Mouse (Mus musculus) retina, adult 2 months (tissue): ENCODE measurements at regions not wholly inside any gene's neighbourhood (a gene's known extent, or its start where the extent isn't known, plus 50 kb on each side); places are given as distances from the start of the nearest gene placed in this dataset.

ENCODE experiments used
- DNase-seq: peaks from one replicate; pipeline ENCODE4 v3.0.0-alpha.2; 2012; ENCODE audit warnings: low read depth, low spot score

- no peak for DNase-seq
Measured at GRCm38 (mm10) chr1:90454263-90454662, 148.5 kb upstream of the Cops8 start.

DNA sequence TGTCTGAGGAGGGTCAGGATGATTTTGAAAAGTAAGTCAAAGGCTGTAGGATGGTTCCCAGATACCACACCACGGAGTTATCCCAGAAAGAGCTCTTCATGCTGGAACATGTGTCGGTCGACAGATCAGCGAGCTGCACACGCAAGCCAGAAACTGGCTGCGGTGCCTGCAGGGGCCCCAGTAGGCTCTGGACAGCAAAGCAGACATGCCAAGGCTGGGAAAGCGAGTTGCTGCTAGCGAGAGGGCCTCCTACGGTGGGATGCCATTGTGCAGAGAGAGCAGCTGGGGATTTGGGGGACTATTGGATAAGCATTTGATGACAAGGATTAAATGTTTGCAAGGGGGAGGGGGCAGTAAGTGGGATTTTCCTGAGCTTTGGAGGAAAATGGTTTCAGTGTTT lies 145.4 kb upstream of the Cops8 start:
- no peak for DNase-seq

DNA sequence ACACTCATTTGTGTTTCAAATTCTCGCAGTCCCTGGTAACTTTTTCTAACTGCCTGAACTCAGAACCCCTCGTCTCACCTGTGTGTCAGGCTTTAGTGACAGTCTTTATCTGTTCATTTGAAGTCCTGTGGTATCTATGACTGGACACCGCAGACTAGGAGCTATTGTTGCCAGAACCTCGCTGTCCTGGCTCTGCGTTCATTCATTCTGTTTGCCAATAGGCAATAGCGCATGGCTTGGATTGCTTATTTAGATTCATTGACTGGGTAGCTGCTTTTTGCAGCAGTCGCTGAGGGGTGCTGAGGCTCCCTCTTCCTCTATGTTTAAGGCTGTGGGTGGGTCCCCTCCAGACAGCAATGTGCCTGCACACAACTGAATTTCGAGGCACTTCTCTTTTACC lies 144.6 kb upstream of the Cops8 start:
- DNase-seq, result no peak

GRCm38 (mm10) chr1:90461699-90462098 lies 141.1 kb upstream of the Cops8 start:
- no peak for DNase-seq

- DNase-seq, result no peak
Measured at GRCm38 (mm10) chr1:90463302-90463701, 139.5 kb upstream of the Cops8 start.

DNA sequence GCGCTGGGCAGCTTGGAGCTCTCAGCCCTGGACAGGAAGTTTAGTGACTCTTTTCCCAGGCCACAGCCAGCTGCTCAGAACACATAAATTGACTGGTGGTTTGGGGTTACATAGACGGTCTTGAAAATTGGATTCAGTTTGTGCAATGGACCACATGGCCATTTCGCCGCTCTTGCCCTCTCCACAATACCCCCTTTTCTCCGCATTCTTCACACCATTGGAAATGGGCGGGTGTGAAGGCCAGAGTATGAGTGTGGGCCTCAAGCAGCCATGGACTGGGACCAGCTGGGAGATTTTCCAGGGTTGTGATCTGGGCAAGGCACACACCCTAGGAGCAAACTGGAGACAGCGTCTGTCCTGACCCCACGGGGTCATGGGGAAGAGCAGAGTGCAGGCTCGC lies 135.1 kb upstream of the Cops8 start:
- DNase-seq, result no peak

DNA sequence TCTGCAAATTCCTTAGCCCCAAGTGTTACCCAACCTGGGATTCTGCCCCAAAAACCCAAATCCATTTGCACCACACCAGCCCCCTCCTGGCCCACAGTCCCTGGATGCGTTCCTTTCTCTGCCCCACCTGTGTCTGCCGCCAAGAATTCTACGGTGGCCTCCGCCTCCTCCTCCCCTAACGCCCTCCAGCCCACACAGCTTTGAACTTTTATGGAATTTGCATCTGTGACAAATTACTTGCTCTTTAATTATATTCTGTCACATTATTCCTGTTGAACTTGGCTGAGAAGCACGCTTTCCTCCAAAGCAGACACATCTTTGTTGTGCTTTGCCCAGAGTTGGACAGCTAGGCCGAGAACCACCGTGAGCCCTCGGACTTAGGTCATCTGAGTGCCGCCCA lies 131.8 kb upstream of the Cops8 start:
- DNase-seq, result no peak

DNA sequence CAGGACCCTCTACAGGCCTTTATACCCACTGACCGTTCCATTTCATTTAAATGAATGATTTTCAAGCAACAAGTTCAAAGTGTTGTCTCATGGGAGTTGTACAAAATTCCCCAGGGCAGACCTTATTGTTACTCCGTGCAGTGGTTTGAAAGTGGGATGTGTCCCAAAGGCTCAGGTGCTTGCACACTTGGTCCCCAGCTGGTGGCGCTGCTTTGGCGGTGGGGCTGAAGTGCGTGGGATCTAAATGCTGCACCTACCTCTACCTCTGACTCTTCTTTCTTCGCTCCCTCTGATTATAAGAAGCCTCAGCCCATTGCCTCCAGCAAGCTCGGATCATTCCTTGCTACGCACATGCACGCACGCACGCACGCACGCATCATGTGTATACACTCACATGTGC lies 131.0 kb upstream of the Cops8 start:
- no peak for DNase-seq

GRCm38 (mm10) chr1:90475060-90475813 lies 127.5 kb upstream of the Cops8 start:
- DNase-seq, result no peak

- DNase-seq, result no peak
Measured at GRCm38 (mm10) chr1:90476556-90477243, 126.1 kb upstream of the Cops8 start.

GRCm38 (mm10) chr1:90478839-90479238 lies 123.9 kb upstream of the Cops8 start:
- no peak for DNase-seq

DNA sequence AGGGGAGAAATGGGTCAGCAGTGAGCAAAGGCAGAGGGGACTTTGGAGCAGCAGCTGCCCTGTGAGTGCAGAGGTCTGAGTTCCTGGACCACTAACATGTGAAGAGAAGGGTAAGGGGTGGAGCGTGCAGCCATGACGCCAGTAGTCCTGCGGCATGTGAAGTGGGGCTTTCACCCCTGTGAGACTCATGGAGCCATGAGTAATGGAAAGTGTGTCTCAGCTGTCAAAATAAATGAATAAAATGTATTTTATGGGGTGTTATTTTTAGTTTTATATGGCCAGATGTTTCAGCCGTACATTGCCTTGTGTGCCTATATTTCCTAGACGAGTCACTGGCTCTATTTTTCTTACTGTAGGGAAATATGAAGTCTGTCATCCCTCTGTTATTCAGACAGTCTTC lies 121.5 kb upstream of the Cops8 start:
- DNase-seq, result no peak

DNA sequence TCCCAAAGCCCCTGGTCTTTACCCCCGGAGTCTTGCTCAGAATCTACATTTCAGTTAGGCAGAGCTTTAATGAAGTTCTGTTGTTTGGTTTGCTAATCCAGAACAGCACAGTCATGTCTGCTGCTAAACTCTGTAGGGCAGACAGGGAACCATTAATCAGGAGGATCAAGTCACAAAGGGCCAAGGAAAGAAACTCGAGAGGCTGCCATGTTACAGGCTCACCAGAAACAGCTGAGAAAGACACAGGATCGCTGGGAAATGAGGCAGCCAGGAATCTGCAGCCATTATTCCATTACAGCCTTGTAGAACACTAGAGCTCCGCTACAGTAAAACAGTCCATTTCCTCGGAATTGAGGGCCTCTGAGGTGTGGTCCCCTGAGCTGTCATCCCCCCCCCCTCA lies 121.1 kb upstream of the Cops8 start:
- no peak for DNase-seq

DNA sequence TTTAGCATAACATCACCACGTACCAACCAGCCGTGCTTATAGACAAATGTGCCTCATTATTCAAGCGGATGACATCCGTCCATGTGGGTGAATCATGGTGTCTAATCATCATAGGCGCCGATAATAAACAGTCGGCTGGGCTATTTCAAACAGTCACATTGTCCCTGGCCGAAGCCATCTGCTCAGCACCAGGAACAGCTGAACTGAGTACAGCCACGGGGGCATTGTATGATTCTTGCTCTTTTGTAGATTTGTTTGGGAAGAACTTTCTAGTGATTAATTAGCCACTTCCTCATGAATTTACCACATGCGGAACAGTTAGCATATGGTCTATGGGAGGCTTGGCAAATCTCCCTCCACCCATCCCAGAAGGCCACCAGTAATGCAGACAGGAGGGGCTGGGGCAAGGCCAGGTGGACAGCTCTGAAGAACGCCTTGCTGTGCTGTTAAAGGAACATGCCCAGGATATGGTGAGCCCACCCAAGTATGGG lies 116.4 kb upstream of the Cops8 start:
- no peak for DNase-seq

DNA sequence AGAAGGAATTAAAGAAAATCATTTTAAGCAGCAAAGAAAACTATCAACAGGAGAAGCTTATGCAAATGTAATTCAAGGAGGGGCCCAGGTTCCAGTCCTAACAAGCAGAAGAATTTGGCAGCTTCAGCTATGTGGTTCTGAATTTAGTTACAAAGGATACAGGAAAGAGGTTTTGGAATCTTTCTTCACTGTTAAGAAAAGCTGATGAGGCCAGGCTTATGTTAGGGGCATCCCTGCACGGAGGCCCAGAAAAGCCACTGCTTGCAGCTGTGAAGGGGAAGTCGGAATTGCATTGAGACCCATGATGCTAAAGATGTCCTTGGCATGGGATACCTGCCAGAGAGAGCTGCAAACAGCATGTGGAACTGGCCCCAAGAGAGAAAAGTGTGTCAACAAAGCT lies 114.9 kb upstream of the Cops8 start:
- DNase-seq, result no peak

GRCm38 (mm10) chr1:90488991-90489390 lies 113.8 kb upstream of the Cops8 start:
- DNase-seq, result no peak

DNA sequence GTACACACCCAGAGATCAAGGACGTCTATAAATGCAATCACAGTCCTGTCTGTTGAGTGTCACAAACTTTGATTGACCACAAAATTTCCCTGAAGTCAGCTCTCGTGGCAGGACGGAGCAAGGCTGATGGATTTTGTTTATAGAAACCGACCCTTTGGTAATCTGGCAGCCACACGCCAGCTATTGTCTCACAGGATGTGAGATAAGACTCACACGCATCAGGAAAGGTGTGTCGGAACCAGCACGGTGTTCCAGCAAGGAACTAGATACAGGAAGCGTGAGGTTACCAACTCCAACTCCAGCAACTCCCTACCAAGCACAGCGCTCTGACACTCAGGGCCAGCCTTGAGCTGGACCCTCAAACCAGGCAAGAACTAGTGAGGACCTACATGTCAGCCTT lies 112.4 kb upstream of the Cops8 start:
- no peak for DNase-seq

- DNase-seq, result no peak
Measured at GRCm38 (mm10) chr1:90493481-90493880, 109.3 kb upstream of the Cops8 start.

DNA sequence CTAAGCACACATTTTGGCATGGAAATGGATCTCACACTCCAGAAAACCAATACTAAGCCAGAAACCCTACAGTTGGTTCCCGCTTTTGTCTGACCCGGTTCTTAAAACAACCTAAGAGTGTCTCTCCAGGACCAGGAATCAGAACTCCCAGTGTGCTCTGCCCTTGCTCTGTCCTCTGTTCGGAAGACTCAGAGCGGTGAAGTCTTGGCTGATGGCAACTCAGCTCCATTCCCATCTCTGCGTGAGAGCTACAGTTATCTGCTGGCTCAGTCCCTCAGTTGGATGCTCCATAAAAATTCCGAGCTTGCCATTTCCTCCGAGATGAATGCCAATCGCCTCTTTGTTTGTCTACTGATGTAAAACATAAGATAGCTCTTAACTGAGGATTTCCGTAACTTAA lies 107.6 kb upstream of the Cops8 start:
- DNase-seq, result no peak

DNA sequence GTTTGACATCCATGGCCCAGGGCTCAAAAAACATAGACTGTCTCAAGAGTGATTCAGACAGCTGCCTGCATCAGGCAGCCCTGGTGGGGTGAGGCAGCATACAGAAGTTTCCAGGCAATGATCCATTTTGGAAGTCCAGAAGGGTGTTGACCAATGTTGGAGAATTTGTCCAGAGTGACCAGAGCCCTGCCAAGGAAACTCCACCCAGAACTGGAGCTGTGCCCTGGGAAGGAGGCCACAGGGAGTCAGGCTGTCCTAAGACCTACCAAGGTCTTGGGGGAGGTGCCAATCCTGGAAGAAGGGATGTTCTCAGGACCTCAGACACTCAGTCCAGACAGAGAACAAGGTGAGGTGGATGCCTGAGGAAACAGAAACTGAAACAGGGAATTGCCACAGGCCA lies 105.2 kb upstream of the Cops8 start:
- DNase-seq, result no peak

DNA sequence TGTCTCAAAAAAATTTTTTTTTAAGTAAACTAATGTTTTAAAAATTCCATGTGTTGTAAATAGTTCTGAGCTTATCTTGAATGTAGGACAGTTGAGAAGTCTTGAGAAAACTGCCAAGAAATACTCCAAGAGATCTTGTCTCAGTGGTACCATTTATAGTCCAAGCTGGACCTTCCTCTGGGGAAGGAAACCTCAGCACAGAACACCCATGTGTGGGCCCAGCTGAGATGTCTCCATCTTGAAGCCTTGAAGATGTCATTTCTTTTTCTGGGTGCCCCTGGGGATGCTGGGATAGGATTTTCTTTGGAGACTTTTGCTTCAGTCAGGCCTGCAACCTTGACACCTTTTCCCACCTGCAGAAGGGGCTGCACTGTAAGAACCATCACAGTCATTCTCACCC lies 101.4 kb upstream of the Cops8 start:
- DNase-seq, result no peak

- DNase-seq, result no peak
Measured at GRCm38 (mm10) chr1:90502371-90502770, 100.4 kb upstream of the Cops8 start.
